Mouse (Mus musculus): Measurements from ENCODE around the gene Vps13c. TPM values are rescaled to one million over a fixed set of nuclear protein-coding genes. Genes with fewer than 3 reads are reported as not detected.

Gene Vps13c
- polyA plus RNA-seq, 1 experiment: 0.94 TPM

GRCm38 (mm10) chr9:67864011-67864410, 23.8 kb downstream of the Vps13c start:
- no peak for TF ChIP-seq CTCF (IDR thresholded peaks at IDR 0.05; ENCODE audit: extremely low read depth, insufficient read length, insufficient replicate concordance, low read depth, low read length)
- no peak for TF ChIP-seq POLR2A (IDR thresholded peaks at IDR 0.05; ENCODE audit: low read depth, low read length)
- WGBS: 24% methylated on average over 4 of the region's 4 CpGs
- H3K27me3 ChIP-seq (ENCODE audit: control insufficient read depth, insufficient read depth, low read length): no peaks in the 10 kb centered on the region
- peaks cover 3% of the 10 kb centered on the region; the same call in 1 of the 2 replicates for H3K36me3 ChIP-seq (ENCODE audit: control insufficient read depth, insufficient read depth, low read length)
- H3K4me1 ChIP-seq (ENCODE audit: control insufficient read depth, insufficient read depth, insufficient read length, low read length): no peaks in the 10 kb centered on the region
- no peak overlapping the region for H3K27ac ChIP-seq (ENCODE audit: insufficient read depth, low read depth, low read length)
- H3K4me3 ChIP-seq (ENCODE audit: low read depth, low read length): no peak overlapping the region

DNA sequence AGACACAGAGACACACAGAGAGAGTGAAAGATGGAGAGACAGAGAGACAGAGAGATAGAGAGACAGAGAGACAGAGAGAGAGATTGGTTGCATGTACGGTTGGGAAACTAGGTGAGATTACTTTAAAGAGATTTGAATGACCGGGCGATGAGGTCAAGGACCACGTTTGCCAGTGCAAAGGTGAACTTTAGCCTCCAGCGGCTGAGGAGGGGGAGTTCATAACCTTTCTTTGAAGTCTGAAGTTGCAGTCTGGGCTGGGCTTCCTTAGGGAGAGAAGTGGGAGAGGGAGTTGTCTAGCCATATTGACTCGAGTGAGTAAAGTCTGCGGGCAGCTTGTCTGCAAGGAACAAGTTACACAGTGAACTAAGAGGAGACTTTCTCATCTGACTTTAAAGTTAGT, 25.2 kb downstream of the Vps13c start:
- Histone ChIP-seq H3K4me3 (ENCODE audit: low read depth, low read length) (no peak overlapping the region), H3K4me1 (ENCODE audit: control insufficient read depth, insufficient read depth, insufficient read length, low read length) (no peaks in the 10 kb centered on the region), H3K27me3 (ENCODE audit: control insufficient read depth, insufficient read depth, low read length) (no peaks in the 10 kb centered on the region), H3K36me3 (ENCODE audit: control insufficient read depth, insufficient read depth, low read length) (peaks cover 3% of the 10 kb centered on the region; the same call in 1 of the 2 replicates), H3K27ac (ENCODE audit: insufficient read depth, low read depth, low read length) (no peak overlapping the region)
- TF ChIP-seq CTCF (IDR thresholded peaks at IDR 0.05; ENCODE audit: extremely low read depth, insufficient read length, insufficient replicate concordance, low read depth, low read length) (no peak), POLR2A (IDR thresholded peaks at IDR 0.05; ENCODE audit: low read depth, low read length) (no peak)
- 36% methylated on average over 7 of the region's 7 CpGs for WGBS

GRCm38 (mm10) chr9:67867411-67867810, 27.2 kb downstream of the Vps13c start:
- no peak overlapping the region for H3K4me3 ChIP-seq (ENCODE audit: low read depth, low read length)
- H3K4me1 ChIP-seq (ENCODE audit: control insufficient read depth, insufficient read depth, insufficient read length, low read length): no peaks in the 10 kb centered on the region
- no peaks in the 10 kb centered on the region for H3K36me3 ChIP-seq (ENCODE audit: control insufficient read depth, insufficient read depth, low read length)
- TF ChIP-seq CTCF (IDR thresholded peaks at IDR 0.05; ENCODE audit: extremely low read depth, insufficient read length, insufficient replicate concordance, low read depth, low read length) (no peak), POLR2A (IDR thresholded peaks at IDR 0.05; ENCODE audit: low read depth, low read length) (no peak)
- 93% methylated on average over 6 of the region's 6 CpGs for WGBS
- H3K27ac ChIP-seq (ENCODE audit: insufficient read depth, low read depth, low read length): no peak overlapping the region
- no peaks in the 10 kb centered on the region for H3K27me3 ChIP-seq (ENCODE audit: control insufficient read depth, insufficient read depth, low read length)

- 81% methylated on average over 16 of the region's 16 CpGs for WGBS
- H3K27ac ChIP-seq (ENCODE audit: insufficient read depth, low read depth, low read length): no peak overlapping the region
- no peaks in the 10 kb centered on the region for H3K36me3 ChIP-seq (ENCODE audit: control insufficient read depth, insufficient read depth, low read length)
- no peak for TF ChIP-seq CTCF (IDR thresholded peaks at IDR 0.05; ENCODE audit: extremely low read depth, insufficient read length, insufficient replicate concordance, low read depth, low read length)
- no peaks in the 10 kb centered on the region for H3K4me1 ChIP-seq (ENCODE audit: control insufficient read depth, insufficient read depth, insufficient read length, low read length)
- H3K27me3 ChIP-seq (ENCODE audit: control insufficient read depth, insufficient read depth, low read length): no peaks in the 10 kb centered on the region
- H3K4me3 ChIP-seq (ENCODE audit: low read depth, low read length): no peak overlapping the region
Observed at GRCm38 (mm10) chr9:67869691-67870450, 29.7 kb downstream of the Vps13c start.

DNA sequence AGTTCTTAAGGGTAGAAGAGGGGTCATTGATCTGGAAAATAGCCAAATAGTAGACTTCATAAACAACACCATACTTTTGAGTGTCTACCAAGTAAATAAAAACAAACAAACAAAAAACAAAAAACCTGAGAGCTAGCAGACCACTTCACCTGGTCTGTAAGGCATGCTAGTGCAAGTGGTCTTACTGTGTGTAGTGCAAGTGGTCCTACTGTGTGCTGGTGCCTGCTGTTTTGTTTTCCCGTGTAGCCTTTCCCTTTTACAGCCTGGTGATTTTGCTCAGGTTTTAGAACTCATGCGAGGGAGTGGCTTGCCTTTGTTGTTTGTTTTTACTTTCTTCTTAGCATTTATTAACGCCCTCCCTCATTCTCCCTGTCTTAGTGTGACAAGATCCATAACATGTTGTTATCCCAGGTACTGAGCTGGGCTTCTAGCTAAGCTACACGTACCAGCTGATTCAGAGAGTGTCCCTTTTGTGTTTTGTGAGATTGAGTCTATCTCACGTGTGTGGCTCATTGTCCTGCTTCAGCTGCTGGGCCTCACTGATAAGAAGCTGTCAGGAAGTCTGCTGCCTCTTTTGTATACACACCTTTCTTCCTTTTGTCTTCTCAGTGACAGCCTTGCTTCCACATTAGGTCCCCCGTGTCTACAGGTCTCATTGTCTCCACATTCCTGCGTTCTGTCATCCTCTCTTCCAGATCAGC, 34.5 kb downstream of the Vps13c start:
- Histone ChIP-seq H3K4me3 (ENCODE audit: low read depth, low read length) (no peak overlapping the region), H3K4me1 (ENCODE audit: control insufficient read depth, insufficient read depth, insufficient read length, low read length) (no peaks in the 10 kb centered on the region)
- 77% methylated on average over 7 of the region's 7 CpGs for WGBS

DNA sequence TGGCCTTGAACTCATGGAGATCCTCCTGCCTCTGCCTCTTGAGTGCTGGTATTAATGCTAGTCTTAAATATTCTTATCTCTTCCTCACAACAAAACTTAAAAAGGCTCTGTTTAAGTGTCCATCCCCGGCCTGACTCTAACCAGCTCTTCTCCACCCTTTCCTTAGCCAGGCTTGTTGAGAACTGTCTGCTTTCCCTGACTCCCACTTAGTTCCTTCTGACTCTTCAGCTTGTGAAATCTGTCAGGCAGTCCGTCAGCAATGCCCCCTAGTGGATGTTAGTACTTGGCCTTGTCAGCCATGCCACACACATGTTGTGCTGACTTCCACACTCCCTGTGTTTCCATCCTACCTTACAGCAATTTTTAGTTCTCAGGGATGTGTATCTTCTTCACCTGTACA, 35.1 kb downstream of the Vps13c start:
- no peak overlapping the region for H3K4me3 ChIP-seq (ENCODE audit: low read depth, low read length)
- H3K36me3 ChIP-seq (ENCODE audit: control insufficient read depth, insufficient read depth, low read length): peaks cover 5% of the 10 kb centered on the region
- no peaks in the 10 kb centered on the region for H3K27me3 ChIP-seq (ENCODE audit: control insufficient read depth, insufficient read depth, low read length)
- WGBS: 62% methylated on average over 2 of the region's 2 CpGs
- H3K4me1 ChIP-seq (ENCODE audit: control insufficient read depth, insufficient read depth, insufficient read length, low read length): no peaks in the 10 kb centered on the region
- no peak for TF ChIP-seq POLR2A (IDR thresholded peaks at IDR 0.05; ENCODE audit: low read depth, low read length)
- peak; percentile 56; the same call in 1 of the 2 replicates for TF ChIP-seq CTCF (IDR thresholded peaks at IDR 0.05; ENCODE audit: extremely low read depth, insufficient read length, insufficient replicate concordance, low read depth, low read length)
- no peak overlapping the region for H3K27ac ChIP-seq (ENCODE audit: insufficient read depth, low read depth, low read length)

More for the DNA sequence above, 34.5 kb downstream of the Vps13c start:
- TF ChIP-seq CTCF (IDR thresholded peaks at IDR 0.05; ENCODE audit: extremely low read depth, insufficient read length, insufficient replicate concordance, low read depth, low read length) (no peak), POLR2A (IDR thresholded peaks at IDR 0.05; ENCODE audit: low read depth, low read length) (no peak)
- Histone ChIP-seq H3K27me3 (ENCODE audit: control insufficient read depth, insufficient read depth, low read length) (no peaks in the 10 kb centered on the region), H3K36me3 (ENCODE audit: control insufficient read depth, insufficient read depth, low read length) (peaks cover 3% of the 10 kb centered on the region), H3K27ac (ENCODE audit: insufficient read depth, low read depth, low read length) (no peak overlapping the region)

DNA sequence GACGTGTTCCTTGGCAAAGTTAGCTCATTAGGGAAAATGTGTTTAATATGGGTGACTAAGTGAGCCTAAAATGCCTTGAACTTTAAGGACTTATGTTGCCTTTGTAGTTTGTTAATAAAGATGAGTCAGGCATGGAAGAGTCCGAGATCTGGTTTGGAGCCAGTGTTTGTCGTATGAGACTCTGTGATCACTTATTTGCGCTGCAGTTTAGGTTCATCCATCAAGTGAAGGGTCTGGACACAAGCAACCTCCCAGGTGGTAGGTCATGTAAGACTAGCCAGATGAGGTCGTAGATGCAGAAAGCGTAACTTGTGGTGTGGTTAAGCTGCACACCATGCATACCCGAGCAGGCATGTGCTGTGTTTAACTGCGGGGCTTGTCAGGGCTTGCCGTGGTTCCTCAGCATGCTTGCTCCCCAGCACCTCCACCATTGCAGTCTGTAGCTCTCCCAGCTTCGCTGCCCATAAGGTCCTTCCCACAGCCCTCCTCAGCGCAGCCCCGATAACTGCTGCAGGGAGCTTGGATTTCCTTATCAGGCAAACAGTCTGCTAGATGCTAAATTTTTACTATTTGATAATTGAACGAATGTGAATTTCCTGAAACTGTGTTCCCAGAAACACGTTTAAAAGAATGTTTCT, 37.0 kb downstream of the Vps13c start:
- WGBS: 89% methylated on average over 14 of the region's 14 CpGs

More for the DNA sequence above, 37.0 kb downstream of the Vps13c start:
- H3K4me3 ChIP-seq (ENCODE audit: low read depth, low read length): no peak overlapping the region
- no peak for TF ChIP-seq POLR2A (IDR thresholded peaks at IDR 0.05; ENCODE audit: low read depth, low read length)
- H3K27ac ChIP-seq (ENCODE audit: insufficient read depth, low read depth, low read length): no peak overlapping the region
- H3K4me1 ChIP-seq (ENCODE audit: control insufficient read depth, insufficient read depth, insufficient read length, low read length): no peaks in the 10 kb centered on the region
- peaks cover 11% of the 10 kb centered on the region for H3K36me3 ChIP-seq (ENCODE audit: control insufficient read depth, insufficient read depth, low read length)
- no peaks in the 10 kb centered on the region for H3K27me3 ChIP-seq (ENCODE audit: control insufficient read depth, insufficient read depth, low read length)
